Mouse (Mus musculus) limb, embryonic 14.5 days (tissue): ENCODE results near the gene Cd101. TPM values are rescaled to one million over a fixed set of nuclear protein-coding genes. Genes with fewer than 3 reads are reported as not detected.

Experiments used
- ATAC-seq: fragments of 200-750 bp; cut with Nextera tagmentation; 2 replicates; pipeline ENCODE4 v1.8.0; 2017; ENCODE audit warnings: low read depth, moderate number of reproducible peaks, moderate TSS enrichment; ENCODE audit not compliant: low FRiP score
- DNase-seq: peaks from one replicate; pipeline ENCODE4 v3.0.0-alpha.2; 2015; ENCODE audit warnings: low spot score
- H3K27ac ChIP-seq: fragments of 300-500 bp; sonication (generic); replicated peaks from 2 replicates; pipeline ENCODE4 v1.5.1; 2014; ENCODE audit warnings: low read depth, mild to moderate bottlenecking, low read length, moderate library complexity, mixed read lengths
- H3K27me3 ChIP-seq: fragments of 300-500 bp; sonication (generic); 2 replicates; pipeline ENCODE4 v1.6.1; 2014; ENCODE audit warnings: low read length, mixed read lengths; ENCODE audit not compliant: control insufficient read depth, insufficient read depth
- H3K36me3 ChIP-seq: fragments of 300-500 bp; sonication (generic); 2 replicates; pipeline ENCODE4 v1.6.1; 2014; ENCODE audit warnings: mild to moderate bottlenecking, low read length, moderate library complexity, mixed read lengths; ENCODE audit not compliant: control insufficient read depth, insufficient read depth
- H3K4me1 ChIP-seq: fragments of 300-500 bp; sonication (generic); 2 replicates; pipeline ENCODE4 v1.6.1; 2014; ENCODE audit warnings: antibody characterized with exemption, low read length, mixed read lengths; ENCODE audit not compliant: control insufficient read depth, insufficient read depth
- H3K4me2 ChIP-seq: fragments of 300-500 bp; sonication (generic); replicated peaks from 2 replicates; pipeline ENCODE4 v1.6.1; 2014; ENCODE audit warnings: low read depth, mild to moderate bottlenecking, low read length, moderate library complexity; ENCODE audit not compliant: severe bottlenecking
- H3K4me3 ChIP-seq: fragments of 300-500 bp; sonication (generic); replicated peaks from 2 replicates; pipeline ENCODE4 v1.5.1; 2014; ENCODE audit warnings: low read length
- H3K9ac ChIP-seq: fragments of 300-500 bp; sonication (generic); 2 replicates; pipeline ENCODE4 v1.6.1; 2014; ENCODE audit warnings: mild to moderate bottlenecking, low read depth, low read length, moderate library complexity; ENCODE audit not compliant: severe bottlenecking
- H3K9me3 ChIP-seq: fragments of 300-500 bp; sonication (generic); 2 replicates; pipeline ENCODE4 v1.6.1; 2016; ENCODE audit warnings: low read length; ENCODE audit not compliant: control insufficient read depth
- POLR2A ChIP-seq: fragments of 200-500 bp; IDR thresholded peaks from 2 replicates; pipeline ENCODE4 v1.8.0; 2012; ENCODE audit warnings: inconsistent platforms, mild to moderate bottlenecking, moderate library complexity, borderline replicate concordance; ENCODE audit not compliant: insufficient read depth, insufficient read length; ENCODE audit errors: extremely low read depth
- WGBS: fragments of 180-500 bp; shearing (Covaris S2); extraction: QIAGEN DNeasy Blood & Tissue Kit; methylation state at CpG from one replicate; pipeline ENCODE4 v1.1.7; 2014; 5-methylcytosine and 5-hydroxymethylcytosine counted together
- polyA plus RNA-seq, 2 experiments: library from polyadenylated mRNA; depleted of rRNA in 1 of 2; stranded (reverse) in 1 of 2; unstranded in 1 of 2; fragments of >200 nt; fragmentation: Nextera tagmentation in 1 of 2; extraction: Ambion mirVana in 1 of 2; gene quantifications; 2 replicates each; pipeline versions ENCODE4 v1.2.1 to v1.2.3; 2012 to 2014

Cd101 gene
- polyA plus RNA-seq, 2 experiments, result 0.14 to 0.19 TPM

GRCm38 (mm10) chr3:101012131-101012571, 17.2 kb downstream of the Cd101 start:
- ATAC-seq, result peak; percentile 44; the same call in 1 of the 2 replicates
- Histone ChIP-seq H3K4me2 (no peak overlapping the region), H3K4me3 (no peak overlapping the region), H3K4me1 (peaks cover 6% of the 10 kb centered on the region; the same call in 1 of the 2 replicates), H3K27me3 (no peaks in the 10 kb centered on the region), H3K9ac (no peak overlapping the region), H3K27ac (no peak overlapping the region), H3K36me3 (no peaks in the 10 kb centered on the region), H3K9me3 (no peaks in the 10 kb centered on the region)
- DNase-seq, result no peak
- no peak for TF ChIP-seq POLR2A
- WGBS, result 42% methylated on average over 10 of the region's 10 CpGs

DNA sequence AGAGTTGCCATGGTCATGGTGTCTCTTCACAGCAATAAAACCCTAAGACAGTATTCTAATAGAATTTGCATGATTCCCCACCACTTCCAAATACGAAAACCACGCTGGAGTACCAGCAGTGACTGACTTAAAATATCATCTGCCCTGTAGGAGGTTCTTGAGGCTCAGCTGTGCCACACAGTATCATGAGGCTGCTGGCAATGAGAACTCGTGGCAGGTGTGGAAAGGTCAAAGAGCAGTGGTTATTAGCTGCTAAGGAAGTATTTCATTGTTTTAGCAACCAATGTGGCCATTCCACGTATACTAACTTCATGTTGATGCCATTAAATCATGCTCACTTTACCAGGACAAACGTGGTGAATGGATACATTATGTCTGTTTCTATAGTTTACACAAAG, 18.2 kb downstream of the Cd101 start:
- Histone ChIP-seq H3K9me3 (no peaks in the 10 kb centered on the region), H3K27ac (no peak overlapping the region), H3K4me2 (no peak overlapping the region), H3K9ac (no peak overlapping the region), H3K4me1 (peaks cover 14% of the 10 kb centered on the region; the same call in 1 of the 2 replicates), H3K36me3 (no peaks in the 10 kb centered on the region), H3K27me3 (no peaks in the 10 kb centered on the region), H3K4me3 (no peak overlapping the region)
- 50% methylated on average over 5 of the region's 5 CpGs for WGBS
- TF ChIP-seq POLR2A, result no peak
- DNase-seq (no peak), ATAC-seq (no peak)

- DNase-seq, result no peak
- Histone ChIP-seq H3K36me3 (no peaks in the 10 kb centered on the region), H3K4me1 (peaks cover 16% of the 10 kb centered on the region; the same call in 1 of the 2 replicates), H3K4me2 (no peak overlapping the region), H3K4me3 (no peak overlapping the region), H3K9me3 (no peaks in the 10 kb centered on the region), H3K27ac (no peak overlapping the region), H3K9ac (no peak overlapping the region), H3K27me3 (no peaks in the 10 kb centered on the region)
- ATAC-seq, result no peak
- 97% methylated on average over 4 of the region's 4 CpGs for WGBS
- no peak for TF ChIP-seq POLR2A
Measured at GRCm38 (mm10) chr3:101010589-101011202, 18.7 kb downstream of the Cd101 start.

- no peak for TF ChIP-seq POLR2A
- Histone ChIP-seq H3K4me2 (no peak overlapping the region), H3K36me3 (no peaks in the 10 kb centered on the region), H3K4me3 (no peak overlapping the region), H3K27ac (no peak overlapping the region), H3K4me1 (peaks cover 10% of the 10 kb centered on the region; the same call in 1 of the 2 replicates), H3K9ac (no peak overlapping the region), H3K27me3 (no peaks in the 10 kb centered on the region), H3K9me3 (no peaks in the 10 kb centered on the region)
- WGBS, result 50% methylated on average over 5 of the region's 5 CpGs
- ATAC-seq, result peak; percentile 60; the same call in 1 of the 2 replicates
- peak; percentile 42 for DNase-seq
Measured at GRCm38 (mm10) chr3:101007112-101007782, 22.1 kb downstream of the Cd101 start.

DNA sequence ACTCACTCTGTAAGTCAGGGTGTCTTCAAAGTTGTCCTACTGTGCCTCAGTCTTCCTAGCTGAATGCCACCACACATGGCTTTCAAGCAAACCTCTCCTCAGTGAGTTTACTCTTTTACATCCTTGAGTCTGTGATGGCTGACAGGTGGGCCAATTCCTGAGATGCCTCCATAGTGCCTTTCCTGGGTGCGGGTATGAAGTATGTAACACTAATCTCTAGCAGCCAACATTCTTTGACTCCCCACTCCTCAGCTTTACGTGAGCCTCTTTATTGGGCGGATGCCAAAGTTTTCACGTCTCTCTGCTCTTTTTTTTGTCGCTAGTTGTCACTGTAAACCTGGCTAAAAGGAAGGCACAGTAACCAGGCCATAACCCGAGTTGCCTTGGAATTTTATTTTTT, 24.0 kb downstream of the Cd101 start:
- H3K4me3 ChIP-seq, result no peak overlapping the region
- 55% methylated on average over 6 of the region's 6 CpGs for WGBS
- no peak for TF ChIP-seq POLR2A

More for the DNA sequence above, 24.0 kb downstream of the Cd101 start:
- peaks cover 10% of the 10 kb centered on the region; the same call in 1 of the 2 replicates for H3K4me1 ChIP-seq
- H3K9me3 ChIP-seq, result no peaks in the 10 kb centered on the region
- ATAC-seq (no peak), DNase-seq (no peak)
- no peak overlapping the region for H3K9ac ChIP-seq
- no peak overlapping the region for H3K4me2 ChIP-seq
- no peaks in the 10 kb centered on the region for H3K36me3 ChIP-seq
- no peaks in the 10 kb centered on the region for H3K27me3 ChIP-seq
- H3K27ac ChIP-seq, result no peak overlapping the region
